Mouse (Mus musculus) Patski (cell line): ENCODE data around the gene Gm5624. TPM values are rescaled to one million over a fixed set of nuclear protein-coding genes. Genes with fewer than 3 reads are reported as not detected.
"Not testable (repeated sequence)": the region's sequence is repeated elsewhere in the genome, so short reads cannot be mapped to it uniquely, and the experiment has no call there.

Experiments used
- ATAC-seq: fragments of 100-300 bp; one replicate; pipeline ENCODE4 v1.8.0; 2021
- CTCF ChIA-PET: fragments of 350-600 bp; sonication (Branson Sonifier 250); formaldehyde crosslinking; loops from one replicate; lab custom pipeline; 2022; ENCODE audit warnings: inconsistent platforms; lab: Charles Lee
- POLR2A ChIA-PET: fragments of 350-600 bp; sonication (Branson Sonifier 250); formaldehyde crosslinking; loops from one replicate; lab custom pipeline; 2022; ENCODE audit warnings: antibody characterized with exemption, inconsistent platforms; lab: Charles Lee
- DNase-seq: peaks from one replicate; pipeline ENCODE4 v3.0.0-alpha.2; 2011; ENCODE audit warnings: low read depth, low spot score
- H3K27me3 ChIP-seq: fragments of 371-371 bp; one replicate; pipeline ENCODE4 v1.5.1; 2021
- in situ Hi-C: fragments of 300-500 bp; cut with MboI; formaldehyde crosslinking; loops from 3 replicates; pipeline ENCODE4 v1.11.1; 2018; ENCODE audit warnings: low pct_unique_long_range_greater_than_20kb, mixed read lengths
- polyA plus RNA-seq: library from polyadenylated mRNA; unstranded; gene quantifications from one replicate; pipeline ENCODE4 v1.2.3, GENCODE M21; 2021

The Gm5624 gene
- not detected for polyA plus RNA-seq

DNA sequence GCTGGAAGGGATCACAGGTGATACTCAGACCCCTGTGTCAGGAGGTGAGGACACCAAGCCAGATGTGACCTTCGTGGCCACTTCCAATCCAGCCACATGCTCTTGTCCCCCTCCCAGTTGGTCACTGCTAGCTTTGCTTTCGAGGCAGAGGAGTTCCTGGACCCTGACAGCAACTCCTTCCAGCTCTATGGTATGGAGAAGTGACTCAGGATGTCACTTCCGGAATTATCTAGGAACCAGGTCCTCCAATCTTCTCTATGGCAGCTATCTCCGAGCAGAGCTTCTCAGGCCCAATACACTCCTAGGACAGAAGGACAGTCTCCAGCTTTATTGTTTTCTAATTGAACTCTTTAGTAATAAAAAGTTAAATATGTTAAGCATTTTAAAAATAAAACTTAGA lies at the start of gene Gm5624:
TSS of gene Gm5624 (minus strand) at position 202 of the 400 bp plus-strand sequence.
- in situ Hi-C loops, ATAC-seq, H3K27me3 ChIP-seq, CTCF ChIA-PET, POLR2A ChIA-PET, DNase-seq: not testable (repeated sequence)

DNA sequence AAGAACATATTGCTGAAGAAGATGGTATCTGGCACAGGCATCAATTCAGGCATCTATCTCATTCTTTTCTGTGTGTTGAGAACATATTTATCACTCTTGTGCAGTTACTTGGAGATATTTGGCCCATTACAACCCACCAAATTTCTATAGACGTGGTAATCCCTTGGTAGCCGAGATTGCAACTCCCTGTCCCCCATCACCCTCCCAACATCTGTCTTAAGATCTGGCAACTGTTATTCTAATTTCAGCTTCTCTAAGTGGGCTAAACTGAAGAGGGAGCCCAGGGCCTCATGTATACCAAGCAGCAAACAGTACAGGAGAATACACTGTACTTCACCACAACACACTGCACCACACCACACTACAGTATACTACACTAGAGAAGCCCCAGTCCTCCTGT lies 36.0 kb downstream of the Gm5624 start:
- POLR2A ChIA-PET, CTCF ChIA-PET, ATAC-seq, DNase-seq, in situ Hi-C loops, H3K27me3 ChIP-seq: not testable (repeated sequence)

DNA sequence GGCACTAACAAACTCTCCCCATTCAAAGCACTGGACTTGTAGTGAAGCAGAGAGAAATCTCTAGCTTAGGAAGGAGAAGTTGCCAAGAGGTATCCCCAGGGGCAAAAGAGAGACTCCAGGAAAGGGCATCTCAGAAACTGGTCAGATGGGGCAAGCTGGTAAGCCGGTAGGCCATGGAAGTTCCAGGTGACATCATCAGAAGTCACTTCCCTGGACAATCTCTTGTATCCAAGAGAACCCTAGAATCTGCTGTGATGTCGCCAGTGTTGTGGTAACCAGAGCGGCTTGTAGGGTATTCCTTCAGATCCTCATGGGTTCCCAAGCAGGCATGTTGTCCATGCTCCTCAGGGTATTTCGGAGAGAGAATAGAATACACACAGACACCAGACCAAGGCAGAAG lies 44.9 kb downstream of the Gm5624 start, which contains the start of gene Gm8247:
TSS of gene Gm8247 (plus strand) at position 301 of the 400 bp plus-strand sequence.
- ATAC-seq, in situ Hi-C loops, H3K27me3 ChIP-seq, CTCF ChIA-PET, DNase-seq, POLR2A ChIA-PET: not testable (repeated sequence)

DNA sequence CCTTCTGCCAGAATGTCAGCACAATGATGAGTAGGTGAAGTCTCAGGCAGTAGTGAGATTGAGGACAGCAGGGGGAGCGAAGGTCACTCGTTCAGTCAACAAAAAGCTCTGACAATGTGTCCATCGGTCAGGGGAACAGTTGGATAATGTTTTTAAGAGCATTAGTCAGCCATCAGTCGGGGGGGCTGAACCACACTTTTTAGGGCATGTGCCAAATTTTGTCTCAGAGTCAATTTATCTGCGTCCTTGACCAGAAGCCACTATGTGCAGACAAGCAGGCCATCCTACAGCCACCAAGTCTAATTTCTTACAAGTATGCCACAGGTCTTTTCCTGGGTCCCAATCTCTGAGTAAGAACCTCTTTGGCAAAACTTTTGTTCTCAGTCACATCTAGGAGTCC lies 79.8 kb downstream of the Gm5624 start:
- POLR2A ChIA-PET, DNase-seq, in situ Hi-C loops, H3K27me3 ChIP-seq, CTCF ChIA-PET, ATAC-seq: not testable (repeated sequence)

DNA sequence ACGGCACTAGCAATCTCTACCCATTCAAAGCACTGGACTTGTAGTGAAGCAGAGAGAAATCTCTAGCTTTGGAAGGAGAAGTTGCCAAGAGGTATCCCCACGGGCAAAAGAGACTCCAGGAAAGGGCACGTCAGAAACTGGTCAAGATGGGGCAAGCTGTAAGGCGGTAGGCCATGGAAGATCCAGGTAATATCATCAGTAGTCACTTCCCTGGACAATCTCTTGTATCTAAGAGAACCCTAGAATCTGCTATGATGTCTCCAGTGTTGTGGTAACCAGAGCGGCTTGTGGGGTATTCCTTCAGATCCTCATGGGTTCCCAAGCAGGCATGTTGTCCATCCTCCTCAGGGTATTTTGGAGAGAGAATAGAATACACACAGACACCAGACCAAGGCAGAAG lies 109.8 kb downstream of the Gm5624 start, which contains the start of gene Gm17093:
TSS of gene Gm17093 (plus strand) at position 301 of the 400 bp plus-strand sequence.
- in situ Hi-C loops, CTCF ChIA-PET, POLR2A ChIA-PET, H3K27me3 ChIP-seq, DNase-seq, ATAC-seq: not testable (repeated sequence)

Other genes starting within 250 kb of the Gm5624 start
- not detected for gene Gm3371, start 217.2 kb downstream of the Gm5624 start, polyA plus RNA-seq
- not detected for gene Gm8232, start 194.3 kb downstream of the Gm5624 start, polyA plus RNA-seq
- gene BC061237, start 135.5 kb downstream of the Gm5624 start, polyA plus RNA-seq: not detected
- not detected for gene Gm17093, start 109.7 kb downstream of the Gm5624 start, polyA plus RNA-seq
- not detected for gene Gm8247, start 44.8 kb downstream of the Gm5624 start, polyA plus RNA-seq
- gene Gm8257, start 78.5 kb upstream of the Gm5624 start, polyA plus RNA-seq: not detected
- not detected for gene Gm8267, start 122.4 kb upstream of the Gm5624 start, polyA plus RNA-seq
- not detected for gene Ptgdr, start 231.4 kb upstream of the Gm5624 start, polyA plus RNA-seq